Mouse (Mus musculus) neural tube, embryonic 12.5 days (tissue): ENCODE measurements around the gene Zfp738. TPM values are rescaled to one million over a fixed set of nuclear protein-coding genes. Genes with fewer than 3 reads are reported as not detected.
"Not testable (repeated sequence)": the region's sequence is repeated elsewhere in the genome, so short reads cannot be mapped to it uniquely, and the experiment has no call there.

ENCODE experiments used
- ATAC-seq: fragments of 200-750 bp; cut with Nextera tagmentation; 2 replicates; pipeline ENCODE4 v1.8.0; 2017; ENCODE audit warnings: low read depth, mild to moderate bottlenecking, moderate TSS enrichment, moderate library complexity; ENCODE audit not compliant: low FRiP score
- H3K27ac ChIP-seq: fragments of 300-500 bp; sonication (generic); 2 replicates; pipeline ENCODE4 v1.5.1; 2016
- H3K27me3 ChIP-seq: fragments of 300-500 bp; sonication (generic); replicated peaks from 2 replicates; pipeline ENCODE4 v1.6.1; 2016; ENCODE audit warnings: mild to moderate bottlenecking
- H3K36me3 ChIP-seq: fragments of 300-500 bp; sonication (generic); 2 replicates; pipeline ENCODE4 v1.6.1; 2016; ENCODE audit warnings: mild to moderate bottlenecking
- H3K4me1 ChIP-seq: fragments of 300-500 bp; sonication (generic); 2 replicates; pipeline ENCODE4 v1.6.1; 2016
- H3K4me2 ChIP-seq: fragments of 300-500 bp; sonication (generic); replicated peaks from 2 replicates; pipeline ENCODE4 v1.6.1; 2016; ENCODE audit warnings: mild to moderate bottlenecking
- H3K4me3 ChIP-seq: fragments of 300-500 bp; sonication (generic); 2 replicates; pipeline ENCODE4 v1.5.1; 2016
- H3K9ac ChIP-seq: fragments of 300-500 bp; sonication (generic); 2 replicates; pipeline ENCODE4 v1.6.1; 2016; ENCODE audit warnings: mild to moderate bottlenecking
- H3K9me3 ChIP-seq: fragments of 300-500 bp; sonication (generic); 2 replicates; pipeline ENCODE4 v1.6.1; 2016; ENCODE audit warnings: mild to moderate bottlenecking
- WGBS: fragments of 180-500 bp; shearing (Covaris S2); methylation state at CpG from one replicate; pipeline ENCODE4 v1.1.7; 2016; 5-methylcytosine and 5-hydroxymethylcytosine counted together
- polyA plus RNA-seq: library from polyadenylated mRNA; unstranded; fragments of >200 nt; fragmentation: Nextera tagmentation; extraction: Ambion mirVana; gene quantifications from 2 replicates; pipeline ENCODE4 v1.2.1, GENCODE M21; 2016

Zfp738 gene
- 16.2 and 17.1 TPM in 2 replicates for polyA plus RNA-seq

- 84% methylated on average over 4 of the region's 4 CpGs for WGBS
- H3K9ac ChIP-seq, result no peak within 1 kb of the TSS
- no peaks in the 10 kb centered on the region for H3K27me3 ChIP-seq
- ATAC-seq, result no peak
- no peaks in the 10 kb centered on the region for H3K9me3 ChIP-seq
- H3K36me3 ChIP-seq, result no peaks in the 10 kb centered on the region
- H3K27ac ChIP-seq, result no peak within 1 kb of the TSS
- no peak within 1 kb of the TSS for H3K4me3 ChIP-seq
- no peak within 1 kb of the TSS for H3K4me2 ChIP-seq
- peaks cover 3% of the 10 kb centered on the region; the same call in 1 of the 2 replicates for H3K4me1 ChIP-seq
These were observed at the start of gene Zfp738 for GRCm38 (mm10) chr13:67686971-67687370. Gene Zfp738, minus strand, starts transcription at chr13:67687071.

- not testable (repeated sequence) for H3K9me3 ChIP-seq, H3K27ac ChIP-seq, H3K9ac ChIP-seq, H3K4me3 ChIP-seq, H3K36me3 ChIP-seq, H3K4me1 ChIP-seq, H3K4me2 ChIP-seq, ATAC-seq, H3K27me3 ChIP-seq
- WGBS, result 94% methylated on average over 9 of the region's 9 CpGs
These were observed 47.5 kb upstream of the Zfp738 start for GRCm38 (mm10) chr13:67734391-67734790.

- H3K27ac ChIP-seq, H3K27me3 ChIP-seq, H3K9ac ChIP-seq, H3K36me3 ChIP-seq, H3K4me1 ChIP-seq, H3K9me3 ChIP-seq: not testable (repeated sequence)
- peak overlapping the region; percentile 53 for H3K4me3 ChIP-seq
- peak; percentile 29; the same call in 1 of the 2 replicates for ATAC-seq
- WGBS, result 50% methylated on average over 4 of the region's 4 CpGs
- peak overlapping the region; percentile 71 for H3K4me2 ChIP-seq
These were observed 42.6 kb upstream of the Zfp738 start for GRCm38 (mm10) chr13:67729441-67729840.

- H3K4me2 ChIP-seq, result peak within 1 kb of the TSS; percentile 71
- H3K27ac ChIP-seq, result no peak within 1 kb of the TSS
- ATAC-seq, result peak; percentile 67
- no peaks in the 10 kb centered on the region for H3K36me3 ChIP-seq
- H3K27me3 ChIP-seq, result no peaks in the 10 kb centered on the region
- peak within 1 kb of the TSS; percentile 58 for H3K9ac ChIP-seq
- no peaks in the 10 kb centered on the region for H3K4me1 ChIP-seq
- H3K4me3 ChIP-seq, result peak within 1 kb of the TSS; percentile 53
- no peaks in the 10 kb centered on the region; the same call in 1 of the 2 replicates for H3K9me3 ChIP-seq
- 2% methylated on average over 20 of the region's 21 CpGs for WGBS
These were observed 41.9 kb upstream of the Zfp738 start, which contains the start of gene Zfp65 for GRCm38 (mm10) chr13:67728641-67729318. Gene Zfp65, minus strand, starts transcription at chr13:67729173.

- Histone ChIP-seq H3K9ac (no peak overlapping the region), H3K4me3 (0 out of 2 replicates have a peak overlapping the region, but pooled peaks have one; percentile 53)
These were observed 41.2 kb upstream of the Zfp738 start for GRCm38 (mm10) chr13:67728106-67728505.

GRCm38 (mm10) chr13:67725331-67725730, 38.5 kb upstream of the Zfp738 start:
- H3K36me3 ChIP-seq, H3K9me3 ChIP-seq, ATAC-seq, H3K27ac ChIP-seq, H3K4me2 ChIP-seq, H3K4me1 ChIP-seq, H3K9ac ChIP-seq, H3K27me3 ChIP-seq, H3K4me3 ChIP-seq: not testable (repeated sequence)
- 80% methylated on average over 2 of the region's 2 CpGs for WGBS

More at GRCm38 (mm10) chr13:67728106-67728505, 41.2 kb upstream of the Zfp738 start:
- Histone ChIP-seq H3K4me1 (peaks cover 3% of the 10 kb centered on the region; the same call in 1 of the 2 replicates), H3K27me3 (no peaks in the 10 kb centered on the region), H3K27ac (no peak overlapping the region), H3K36me3 (no peaks in the 10 kb centered on the region), H3K4me2 (peak overlapping the region; percentile 71), H3K9me3 (no peaks in the 10 kb centered on the region)
- no peak for ATAC-seq
- 85% methylated on average over 1 of the region's 1 CpGs for WGBS

GRCm38 (mm10) chr13:67723848-67724479, 37.1 kb upstream of the Zfp738 start:
- H3K4me2 ChIP-seq, result peak overlapping the region; percentile 67
- H3K9ac ChIP-seq, result peak overlapping the region; percentile 74
- ATAC-seq, result peak; percentile 97
- H3K36me3 ChIP-seq, result no peaks in the 10 kb centered on the region
- H3K27ac ChIP-seq, result no peak overlapping the region
- peak overlapping the region; percentile 77 for H3K4me3 ChIP-seq
- peaks cover 3% of the 10 kb centered on the region; the same call in 1 of the 2 replicates for H3K4me1 ChIP-seq
- H3K27me3 ChIP-seq, result no peaks in the 10 kb centered on the region
- no peaks in the 10 kb centered on the region for H3K9me3 ChIP-seq
- under 1% methylated on average over 17 of the region's 17 CpGs for WGBS

- not testable (repeated sequence) for H3K9ac ChIP-seq
- H3K4me2 ChIP-seq, result peak overlapping the region; percentile 72
These were observed 3.0 kb downstream of the Zfp738 start for GRCm38 (mm10) chr13:67683841-67684240.

GRCm38 (mm10) chr13:67682959-67683735, 3.7 kb downstream of the Zfp738 start:
- WGBS, result 15% methylated on average over 16 of the region's 16 CpGs
- H3K9me3 ChIP-seq, H3K27ac ChIP-seq: not testable (repeated sequence)

More at GRCm38 (mm10) chr13:67683841-67684240, 3.0 kb downstream of the Zfp738 start:
- H3K27me3 ChIP-seq, H3K9me3 ChIP-seq, H3K4me1 ChIP-seq, H3K27ac ChIP-seq, H3K36me3 ChIP-seq: not testable (repeated sequence)
- WGBS, result 81% methylated on average over 2 of the region's 2 CpGs
- peak; percentile 38 for ATAC-seq
- peak overlapping the region; percentile 56; the same call in 1 of the 2 replicates for H3K4me3 ChIP-seq

GRCm38 (mm10) chr13:67674902-67675301, 12.0 kb downstream of the Zfp738 start:
- H3K27ac ChIP-seq, result no peak overlapping the region
- H3K4me3 ChIP-seq, result no peak overlapping the region
- WGBS, result 95% methylated on average over 2 of the region's 2 CpGs
- no peaks in the 10 kb centered on the region for H3K9me3 ChIP-seq
- no peak for ATAC-seq
- H3K27me3 ChIP-seq, result no peaks in the 10 kb centered on the region
- no peak overlapping the region for H3K9ac ChIP-seq
- peaks cover 5% of the 10 kb centered on the region for H3K36me3 ChIP-seq
- H3K4me1 ChIP-seq, result no peaks in the 10 kb centered on the region
- no peak overlapping the region for H3K4me2 ChIP-seq

More at GRCm38 (mm10) chr13:67682959-67683735, 3.7 kb downstream of the Zfp738 start:
- not testable (repeated sequence) for H3K27me3 ChIP-seq, H3K4me1 ChIP-seq, H3K36me3 ChIP-seq
- peak overlapping the region; percentile 72 for H3K4me2 ChIP-seq
- ATAC-seq, result peak; percentile 100
- peak overlapping the region; percentile 56 for H3K4me3 ChIP-seq
- H3K9ac ChIP-seq, result peak overlapping the region; percentile 66

- H3K4me2 ChIP-seq, result no peak overlapping the region
- no peaks in the 10 kb centered on the region for H3K36me3 ChIP-seq
- H3K4me3 ChIP-seq, result no peak overlapping the region
- H3K27me3 ChIP-seq, result no peaks in the 10 kb centered on the region
- WGBS, result 42% methylated on average over 3 of the region's 3 CpGs
- no peaks in the 10 kb centered on the region for H3K4me1 ChIP-seq
- H3K9ac ChIP-seq, result no peak overlapping the region
- ATAC-seq, result no peak
- no peaks in the 10 kb centered on the region for H3K9me3 ChIP-seq
- no peak overlapping the region for H3K27ac ChIP-seq
These were observed 34.4 kb downstream of the Zfp738 start for GRCm38 (mm10) chr13:67652496-67652895.
